Mouse (Mus musculus): ENCODE results near the gene Otud3.
"Not testable (repeated sequence)": the region's sequence is repeated elsewhere in the genome, so short reads cannot be mapped to it uniquely, and the experiment has no call there.

The Otud3 gene

DNA sequence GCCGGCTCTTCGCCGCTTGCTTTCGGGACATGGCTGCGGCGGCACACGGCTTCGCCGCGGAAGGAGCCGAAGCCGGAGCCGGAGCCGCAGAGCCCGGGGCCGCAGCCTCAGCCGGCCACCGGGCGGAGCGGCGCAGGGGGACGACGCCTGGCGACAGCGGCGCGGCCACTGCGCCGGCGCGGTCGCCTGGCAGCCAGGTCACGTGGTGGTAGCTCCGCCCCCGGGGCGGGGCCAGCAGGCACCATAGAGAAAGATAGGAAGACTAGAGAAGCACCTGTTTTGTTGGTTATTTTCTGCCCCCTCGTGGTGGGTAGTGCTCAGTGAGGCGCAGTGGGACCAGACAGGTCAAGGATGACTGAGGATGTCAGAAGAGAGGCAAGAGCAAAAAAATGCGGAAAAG, at the start of gene Otud3:
Otud3 (minus strand) TSS at position 149 of the 400 bp plus-strand sequence.
- DNase-seq (ENCODE audit: low spot score), result peak; percentile 93

DNA sequence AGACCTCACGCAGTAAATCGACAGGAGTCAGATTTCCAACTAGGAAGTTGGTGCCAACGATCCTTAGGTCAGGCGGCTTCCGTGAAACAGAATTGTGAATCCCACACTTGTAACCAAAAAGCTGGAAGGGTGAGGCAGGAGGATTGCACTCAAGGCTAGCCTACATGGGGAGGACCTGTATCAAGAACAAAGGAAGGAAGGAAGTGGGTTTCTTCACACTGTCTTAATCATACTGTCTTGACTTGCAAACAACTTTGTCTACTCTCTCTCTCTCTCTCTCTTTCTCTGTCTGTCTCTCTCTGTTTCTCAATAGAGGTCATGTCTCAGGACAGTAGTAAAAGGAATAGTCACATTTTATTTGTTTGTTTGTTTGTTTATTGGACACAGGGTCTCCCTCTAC, 49.0 kb upstream of the Otud3 start:
- DNase-seq (ENCODE audit: low spot score), result no peak

DNA sequence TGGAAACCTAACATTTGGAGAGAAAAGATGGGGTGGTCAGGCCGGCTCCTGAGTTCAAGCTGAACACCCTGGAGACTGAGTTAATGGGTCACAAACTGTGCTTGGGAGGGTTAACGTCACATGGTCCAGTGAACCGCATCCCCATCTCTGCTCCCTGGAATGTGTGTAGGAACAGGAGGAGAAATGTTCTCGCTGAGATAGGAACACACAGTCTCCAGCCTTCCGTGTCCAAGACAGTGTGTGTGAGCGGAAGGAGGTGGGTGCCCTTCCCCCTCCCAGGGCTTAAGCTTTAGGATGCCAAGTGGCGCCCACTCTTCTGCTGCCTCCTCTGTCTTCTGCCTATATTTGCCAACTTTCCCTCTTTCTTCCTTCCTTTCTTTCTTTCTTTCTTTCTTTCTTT, 46.2 kb upstream of the Otud3 start:
- DNase-seq (ENCODE audit: low spot score), result no peak

DNA sequence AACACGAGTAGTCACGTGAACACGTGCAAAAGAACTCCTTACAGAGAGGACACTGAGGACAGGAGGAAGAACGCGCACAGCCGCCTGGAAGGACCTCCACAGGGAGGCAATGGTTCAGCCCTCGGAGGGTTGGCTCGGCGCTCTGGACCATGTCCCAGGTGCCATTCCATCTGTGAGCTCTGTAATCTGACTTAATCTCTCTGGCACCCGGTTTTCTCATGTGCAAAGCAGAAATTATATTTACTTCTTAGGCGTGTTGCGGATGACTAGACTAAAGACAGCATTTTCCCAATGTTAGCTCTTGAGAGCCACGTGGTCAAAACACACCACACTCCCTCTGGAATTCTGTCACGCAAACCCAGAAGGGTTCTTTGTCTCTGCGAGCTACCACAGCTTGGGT, 45.4 kb upstream of the Otud3 start:
- DNase-seq (ENCODE audit: low spot score), result no peak

DNA sequence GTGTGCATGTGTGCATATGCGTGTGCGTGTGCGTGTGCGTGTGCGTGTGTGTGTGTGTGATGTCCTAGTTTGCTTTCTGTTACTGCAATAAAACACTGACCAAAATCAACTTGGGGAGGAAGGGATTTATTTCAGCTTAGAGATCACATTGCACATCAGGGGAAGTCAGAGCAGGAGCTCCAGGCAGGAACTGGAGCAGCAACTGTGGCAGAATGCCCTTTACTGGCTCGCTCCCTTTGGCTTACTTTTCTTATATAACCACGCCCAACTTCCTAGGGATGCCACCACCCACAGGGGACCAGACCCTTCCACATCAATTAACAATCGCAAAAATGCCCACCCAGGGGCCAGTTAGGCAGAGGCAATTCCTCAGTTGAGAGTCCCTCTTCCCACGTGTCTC, 44.9 kb upstream of the Otud3 start:
- no peak for DNase-seq (ENCODE audit: low spot score)

GRCm38 (mm10) chr4:138948257-138948656, 34.5 kb upstream of the Otud3 start:
- no peak for DNase-seq (ENCODE audit: low spot score)

DNA sequence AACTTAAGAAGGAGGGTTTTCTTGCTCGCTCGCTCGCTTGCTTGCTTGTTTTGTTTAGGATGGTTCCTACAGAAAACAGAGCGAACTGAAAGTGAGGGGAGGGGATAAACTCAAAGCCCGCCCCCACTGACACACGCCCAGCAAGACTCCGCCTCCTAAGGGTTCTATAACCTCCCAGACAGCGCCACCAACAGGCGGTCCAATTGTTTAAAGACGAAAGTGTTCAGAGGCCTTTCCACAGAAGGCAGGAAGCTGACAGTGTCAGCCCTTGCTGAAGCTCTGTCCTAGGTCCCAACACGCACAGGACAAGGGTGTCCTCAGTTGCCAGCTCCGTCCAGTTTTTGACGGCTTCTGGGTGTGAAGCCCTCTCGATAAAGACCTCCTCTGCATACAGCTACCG, 30.0 kb upstream of the Otud3 start:
- DNase-seq (ENCODE audit: low spot score), result peak; percentile 66

- no peak for DNase-seq (ENCODE audit: low spot score)
Measured at GRCm38 (mm10) chr4:138941966-138942365, 28.2 kb upstream of the Otud3 start.

DNA sequence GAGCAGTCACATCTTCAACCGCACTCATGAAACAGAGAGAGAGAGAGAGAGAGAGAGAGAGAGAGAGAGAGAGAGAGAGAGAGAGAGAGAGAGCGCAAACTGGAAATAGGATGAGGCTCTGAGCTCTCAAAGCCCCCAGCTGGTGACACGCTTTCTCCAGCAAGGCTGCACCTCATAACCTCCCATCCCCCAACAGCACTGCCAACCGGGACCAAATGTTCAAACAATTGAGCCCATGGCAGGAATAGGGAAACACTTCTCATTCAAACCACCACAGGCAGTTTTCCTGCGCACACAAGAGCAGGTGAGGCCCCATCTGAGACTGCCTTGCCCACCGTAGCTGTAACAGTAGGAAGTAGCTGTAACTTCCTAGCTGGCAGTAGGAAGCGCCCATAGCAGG, 27.7 kb upstream of the Otud3 start:
- DNase-seq (ENCODE audit: low spot score), result no peak

DNA sequence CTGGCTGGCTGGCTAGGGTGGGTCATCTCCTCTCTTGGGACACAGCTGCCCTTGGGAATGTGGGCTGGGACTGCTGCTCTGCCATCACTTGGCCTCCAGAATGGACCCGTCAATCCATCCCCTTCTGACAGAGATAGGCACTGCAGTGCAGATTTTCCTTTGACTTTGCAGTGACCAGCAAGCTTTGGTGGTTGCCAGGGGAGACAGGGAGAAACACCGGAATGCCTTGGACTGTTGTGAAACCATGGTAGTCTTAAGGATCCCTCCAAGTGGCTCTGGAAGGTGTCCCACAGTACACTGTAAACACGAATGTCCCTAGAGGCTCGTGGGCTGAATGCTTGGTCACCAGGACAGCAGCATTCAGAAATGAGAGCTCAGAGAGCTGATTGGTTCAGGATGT, 25.7 kb upstream of the Otud3 start:
- no peak for DNase-seq (ENCODE audit: low spot score)

DNA sequence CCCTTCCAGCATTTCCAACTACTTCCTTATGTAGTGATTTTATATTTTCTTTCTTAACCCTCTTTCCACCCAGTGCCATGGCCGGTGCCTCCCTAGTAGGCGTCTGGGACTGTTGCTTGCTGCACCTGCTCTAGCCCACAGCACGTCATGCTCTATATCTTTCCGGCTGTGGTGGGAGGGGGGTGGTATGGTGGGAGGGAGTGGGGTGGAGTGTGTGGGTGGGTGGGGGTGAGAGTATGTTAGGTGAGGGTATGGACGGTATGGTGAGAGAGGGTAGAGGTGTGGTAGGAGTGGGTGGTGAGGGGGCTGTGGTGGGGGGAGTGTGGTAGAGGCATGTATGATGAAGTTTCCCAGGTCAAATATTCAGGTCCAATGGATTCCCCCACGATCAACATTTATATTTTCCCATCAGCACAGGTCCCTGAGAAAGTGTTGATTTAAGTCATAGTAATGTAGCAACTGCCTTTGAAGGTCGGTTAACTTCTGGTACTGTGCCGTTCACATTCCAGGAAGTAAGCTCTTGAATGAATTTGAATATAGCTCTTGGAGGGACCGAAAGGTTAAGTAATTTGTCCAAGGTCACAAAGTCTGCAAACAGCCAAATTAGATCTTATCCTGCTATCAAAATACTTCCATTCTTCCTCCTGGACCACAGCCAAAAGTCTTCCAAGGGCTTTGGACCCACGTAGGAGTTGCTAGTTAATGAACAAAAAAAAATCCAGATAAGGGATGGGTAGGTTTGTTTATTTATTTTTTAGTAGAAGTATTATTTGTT, 24.9 kb upstream of the Otud3 start:
- DNase-seq (ENCODE audit: low spot score), result no peak

- DNase-seq (ENCODE audit: low spot score), result peak; percentile 71
Measured at GRCm38 (mm10) chr4:138934456-138935145, 20.9 kb upstream of the Otud3 start.

DNA sequence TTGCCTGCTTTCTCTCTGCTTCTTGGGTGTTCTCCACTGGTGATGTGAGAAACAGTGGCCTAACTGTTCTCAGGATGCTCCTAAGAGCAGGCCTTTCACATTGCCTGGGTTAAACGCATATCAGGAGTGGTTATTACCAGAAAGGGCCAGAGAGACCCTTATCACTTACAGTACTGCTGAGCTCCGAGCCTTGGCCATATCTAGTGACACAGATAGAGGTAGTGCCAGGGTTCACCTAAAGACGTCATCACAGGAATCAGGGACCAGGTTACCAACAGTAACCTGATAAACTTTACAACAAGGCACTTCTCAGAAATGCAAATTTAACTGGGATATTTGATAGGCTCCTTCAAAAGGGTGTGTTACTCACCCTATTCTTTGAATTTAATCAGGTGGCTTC, 20.1 kb upstream of the Otud3 start:
- DNase-seq (ENCODE audit: low spot score), result no peak

DNA sequence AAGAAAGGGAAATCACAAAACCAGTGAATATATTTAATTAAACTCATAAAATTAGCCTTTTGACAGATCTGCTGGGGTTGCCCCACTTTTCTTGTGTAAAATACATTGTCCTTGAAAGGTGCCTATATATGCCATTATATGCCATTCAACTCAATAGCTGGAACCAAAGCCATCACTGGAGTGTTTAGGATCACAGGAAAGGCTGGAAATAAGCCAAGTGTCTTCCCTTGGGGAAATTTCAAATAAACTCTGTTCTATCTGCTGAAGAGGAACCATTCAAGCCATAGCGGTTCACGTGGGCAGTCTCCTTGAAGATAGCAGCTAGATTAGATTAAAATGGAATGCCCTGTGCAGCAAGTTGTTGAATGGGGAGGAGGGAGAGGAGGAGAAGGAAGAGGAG, 11.8 kb upstream of the Otud3 start:
- DNase-seq (ENCODE audit: low spot score), result no peak

- DNase-seq (ENCODE audit: low spot score), result peak; percentile 84
Measured at GRCm38 (mm10) chr4:138922131-138922459, 8.3 kb upstream of the Otud3 start.

GRCm38 (mm10) chr4:138921254-138922130, 7.7 kb upstream of the Otud3 start:
- no peak for DNase-seq (ENCODE audit: low spot score)

DNA sequence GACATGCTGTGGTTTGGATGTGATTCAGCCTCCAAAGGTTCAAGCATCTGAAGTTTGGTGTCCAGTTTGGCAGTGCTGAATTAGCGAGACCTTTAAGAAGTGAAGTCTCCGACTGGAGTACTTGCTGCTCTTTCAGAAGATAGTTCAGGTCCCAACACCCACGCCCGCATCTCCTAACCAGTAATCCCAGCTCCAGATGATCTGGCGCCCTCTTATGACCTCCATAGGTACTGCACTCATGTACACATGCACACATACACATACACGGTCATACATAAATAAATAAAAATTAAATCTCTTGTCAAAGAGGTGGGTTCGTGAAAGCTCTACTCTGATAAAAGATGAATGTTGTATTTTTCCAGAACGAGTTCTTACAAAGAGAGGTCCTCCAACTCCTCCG, 3.5 kb upstream of the Otud3 start:
- DNase-seq (ENCODE audit: low spot score), result no peak

DNA sequence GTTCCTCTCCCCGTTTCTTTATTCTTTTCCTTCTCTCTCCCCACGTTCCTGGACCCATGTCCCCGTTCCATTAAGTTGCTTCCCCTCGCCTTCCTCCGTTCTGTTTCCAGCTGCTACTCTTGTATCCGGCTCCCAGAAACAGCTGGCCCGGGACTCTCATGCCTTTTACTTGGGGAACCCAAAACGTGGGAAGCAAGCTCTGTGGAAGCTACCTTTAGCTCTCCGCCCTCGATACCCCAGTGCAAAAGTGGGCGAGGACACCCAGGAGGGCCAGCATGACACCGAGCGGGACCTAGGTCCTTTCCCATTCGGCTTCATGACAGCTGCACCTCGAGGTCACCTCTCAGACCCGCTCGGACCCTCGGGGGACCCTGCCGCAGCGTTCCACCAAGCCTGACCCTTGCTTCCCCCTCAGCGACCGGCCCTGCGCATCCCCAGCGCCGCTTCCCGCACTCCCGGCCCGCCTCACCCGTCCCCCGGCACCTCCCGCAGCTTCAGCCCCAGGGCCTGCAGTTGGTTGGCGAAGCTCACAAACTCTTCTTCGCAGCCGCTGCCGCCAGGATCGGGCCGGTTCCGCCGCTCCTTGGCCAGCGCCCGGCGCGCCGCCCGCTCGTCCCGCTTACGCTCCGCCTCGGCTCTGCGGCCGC, 481 bp downstream of the Otud3 start:
- DNase-seq (ENCODE audit: low spot score), result peak; percentile 48

DNA sequence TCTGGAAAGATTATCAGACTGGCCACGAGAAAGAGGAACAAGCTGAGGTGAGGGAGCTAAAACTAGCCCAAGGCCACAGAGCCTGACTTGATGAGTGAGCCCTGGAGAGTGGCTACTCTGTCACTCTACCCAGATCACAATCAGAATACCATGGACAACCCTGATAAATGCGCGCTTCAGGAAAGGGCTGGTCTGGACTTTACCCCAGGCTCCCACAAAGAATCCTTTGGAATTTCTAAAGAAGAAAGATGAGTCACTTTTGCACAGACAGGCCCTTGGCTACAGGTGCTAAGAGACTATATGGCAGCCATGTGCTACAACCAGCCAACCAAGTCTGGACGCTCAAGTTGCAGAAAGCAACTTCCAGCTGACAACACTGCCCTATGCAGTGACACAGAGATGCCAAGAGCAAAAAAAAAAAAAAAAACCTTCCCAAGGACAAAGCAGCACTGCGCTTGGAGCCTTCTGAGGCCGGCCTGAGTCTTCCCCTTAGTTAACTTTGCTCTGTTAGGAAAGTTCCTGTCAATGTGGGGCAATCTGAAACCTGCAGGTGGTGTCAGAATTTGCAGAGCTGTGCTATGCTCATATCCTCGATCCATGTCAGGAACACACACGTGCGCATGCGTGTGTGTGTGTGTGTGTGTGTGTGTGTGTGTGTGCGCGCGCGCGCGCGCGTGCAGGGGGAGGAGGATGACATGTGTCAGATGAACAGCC, 8.0 kb downstream of the Otud3 start:
- no peak for DNase-seq (ENCODE audit: low spot score)

- DNase-seq (ENCODE audit: low spot score), result no peak
Measured at GRCm38 (mm10) chr4:138899361-138899760, 14.4 kb downstream of the Otud3 start.

DNA sequence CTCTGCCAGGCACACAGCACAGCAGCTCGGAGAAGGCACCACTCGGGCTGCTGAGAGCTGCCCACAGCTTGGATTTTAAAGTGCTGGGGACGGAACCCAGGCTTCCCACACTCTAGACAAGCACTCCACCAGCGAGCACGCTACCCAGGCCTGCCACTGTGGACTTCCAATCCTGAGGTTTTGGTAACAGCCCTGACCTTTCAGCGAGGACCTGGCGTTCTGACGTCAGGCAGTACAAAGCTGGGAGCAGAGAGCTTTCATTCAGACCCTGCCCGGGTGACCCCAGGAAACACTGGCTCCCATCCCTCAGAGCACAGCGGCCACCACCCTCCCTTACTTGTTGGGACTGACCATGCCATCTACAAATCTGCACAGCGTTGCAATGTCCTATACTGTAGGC, 20.0 kb downstream of the Otud3 start:
- DNase-seq (ENCODE audit: low spot score), result not testable (repeated sequence)

DNA sequence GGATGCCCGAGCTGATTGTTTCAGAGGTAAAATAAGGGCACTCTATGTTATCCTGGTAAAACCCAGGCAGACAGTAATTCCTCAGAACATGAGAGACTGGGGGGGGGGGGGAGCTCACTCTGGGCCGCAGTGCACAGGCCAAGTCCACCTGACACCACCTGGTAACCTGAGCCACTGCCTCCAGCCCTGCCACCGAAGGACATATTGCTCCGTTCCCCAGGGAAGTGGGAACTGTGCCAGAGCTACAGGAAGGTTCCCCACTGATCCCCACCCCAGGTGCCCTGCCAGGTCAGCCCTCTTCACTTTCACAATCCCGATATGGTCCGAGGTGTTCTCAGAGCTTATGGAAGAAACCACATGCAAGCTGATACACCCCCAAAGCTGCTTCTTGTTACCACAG, 21.1 kb downstream of the Otud3 start:
- DNase-seq (ENCODE audit: low spot score), result no peak

Data from testis, postnatal 14 days (tissue).